ENCODE assay signal across 31 mouse cellular contexts in genomic region chr9:123940628-123941027, GRCm38 (mm10). TPM values are rescaled to one million over a fixed set of nuclear protein-coding genes. Genes with fewer than 3 reads are reported as not detected.
DNase-seq lines count a peak whose midpoint lies in the region; ATAC-seq and TF ChIP-seq lines count a peak whose summit lies in the region.
"Had no signal": no experiment of that assay in that cellular context is flagged by ENCODE, and none has a peak within 500 bp of the region (broad histone marks: within the 10 kb centered on the region; RNA-seq: fewer than 3 reads in every experiment).

No protein-coding gene starts in this region.

- TF ChIP-seq EP300 in heart, postnatal 0 days (IDR thresholded peaks at IDR 0.05; ENCODE audit: low read depth) = no peak
- TF ChIP-seq EP300 in heart, adult 2 months (IDR thresholded peaks at IDR 0.05; ENCODE audit: insufficient read depth, low read depth, low read length) = no peak
- TF ChIP-seq EP300 in CH12.LX (IDR thresholded peaks at IDR 0.05; ENCODE audit: low read length) = no peak

- H3K27ac ChIP-seq in heart, postnatal 0 days (ENCODE audit: low read depth) = 0 out of 2 replicates have a peak overlapping the region, but pooled peaks have one; percentile 17
- no peak overlapping the region for H3K27ac ChIP-seq in heart, adult 2 months
- H3K27ac ChIP-seq in liver, embryonic 16.5 days (ENCODE audit: low read length) = peak overlapping the region; percentile 47
- H3K27ac ChIP-seq in CH12.LX (ENCODE audit: insufficient read depth, low read depth) (peak overlapping the region; percentile 59; the same call in 1 of the 2 replicates), macrophage (peak overlapping the region; percentile 92)
- H3K27ac ChIP-seq: embryonic facial prominence, embryonic 13.5 days; forebrain, embryonic 12.5 days; gastrocnemius, adult 2 months; hindbrain, embryonic 13.5 days; liver, embryonic 13.5 days; midbrain, embryonic 12.5 days; neural tube, embryonic 15.5 days had no signal

- H3K4me1 ChIP-seq in heart, postnatal 0 days (ENCODE audit: control insufficient read depth, insufficient read depth) = 0 out of 2 replicates have a peak, but pooled peaks cover 5% of the 10 kb centered on the region
- H3K4me1 ChIP-seq in heart, adult 2 months (ENCODE audit: control insufficient read depth, insufficient read depth, low read length) = peaks cover 1% of the 10 kb centered on the region; the same call in 1 of the 2 replicates
- H3K4me1 ChIP-seq in liver, embryonic 16.5 days (ENCODE audit: control insufficient read depth, low read depth, low read length) = peaks cover 2% of the 10 kb centered on the region; the same call in 1 of the 2 replicates
- H3K4me1 ChIP-seq in CH12.LX (ENCODE audit: control insufficient read depth in 1 of 2, insufficient read depth in 2 of 2) = peaks cover 28 to 64% of the 10 kb centered on the region in 2 experiments
- H3K4me1 ChIP-seq: embryonic facial prominence, embryonic 13.5 days; forebrain, embryonic 12.5 days; hindbrain, embryonic 13.5 days; liver, embryonic 13.5 days; midbrain, embryonic 12.5 days; neural tube, embryonic 15.5 days had no signal

- no peak for TF ChIP-seq RAD21 in CH12.LX (IDR thresholded peaks at IDR 0.05; ENCODE audit: low read depth, low read length)

- no peaks in the 10 kb centered on the region for H3K9me3 ChIP-seq in heart, postnatal 0 days (replicated peaks; ENCODE audit: control insufficient read depth, low read length)
- H3K9me3 ChIP-seq in liver, embryonic 16.5 days (replicated peaks; ENCODE audit: control insufficient read depth, low read length) = no peaks in the 10 kb centered on the region
- H3K9me3 ChIP-seq in CH12.LX (replicated peaks; ENCODE audit: low read length) = no peaks in the 10 kb centered on the region
- H3K9me3 ChIP-seq: embryonic facial prominence, embryonic 13.5 days; forebrain, embryonic 12.5 days; hindbrain, embryonic 13.5 days; liver, embryonic 13.5 days; midbrain, embryonic 12.5 days; neural tube, embryonic 15.5 days had no signal

- intact Hi-C loops in heart, adult 2 months (cut with DNase I) = no loop called here

- H3K79me2 ChIP-seq in heart, adult 2 months (replicated peaks; ENCODE audit: control insufficient read depth, insufficient read depth, low read length) = no peaks in the 10 kb centered on the region
- H3K79me2 ChIP-seq in CH12.LX (replicated peaks; ENCODE audit: control insufficient read depth, extremely low read depth, insufficient read depth, poor library complexity, severe bottlenecking) (no peaks in the 10 kb centered on the region), macrophage (ENCODE audit: inconsistent target) (no peaks in the 10 kb centered on the region)

- no peak for DNase-seq in heart, postnatal 0 days (ENCODE audit: low spot score)
- no peak for DNase-seq in heart, adult 2 months
- DNase-seq in liver (no peak), CH12.LX (ENCODE audit: extremely low read depth) (no peak)
- no peak for DNase-seq in right cerebral cortex, postnatal 14 days
- DNase-seq: adrenal gland, postnatal 10 days; cerebellum, adult 8-10 months; cerebellum, postnatal 36 days; embryo, embryonic 11 days; gastrocnemius, adult 2 months; heart, postnatal 36 days; kidney, adult 18-20 months; kidney, postnatal 10 days; layer of hippocampus, postnatal 36 days; liver, embryonic 13.5 days; lung, postnatal 14 days; right cerebral cortex, adult 18-20 months had no signal

- TF ChIP-seq CTCF in heart, postnatal 0 days (IDR thresholded peaks at IDR 0.05; ENCODE audit: low read depth) = no peak
- TF ChIP-seq CTCF in heart, adult 2 months (IDR thresholded peaks at IDR 0.05) = no peak
- TF ChIP-seq CTCF in CH12.LX (conservative IDR thresholded peaks at IDR 0.05 in 1 of 2, IDR thresholded peaks at IDR 0.05 in 1 of 2; ENCODE audit: low read depth in 2 of 2, low read length in 2 of 2) = no peak

- no peak overlapping the region for H3K9ac ChIP-seq in heart, postnatal 0 days (replicated peaks; ENCODE audit: low read depth, low read length)
- H3K9ac ChIP-seq in heart, adult 2 months (ENCODE audit: low read depth, low read length) = no peak overlapping the region
- no peak overlapping the region for H3K9ac ChIP-seq in liver, embryonic 16.5 days (ENCODE audit: low read depth, low read length)
- no peak overlapping the region for H3K9ac ChIP-seq in CH12.LX (ENCODE audit: insufficient read depth, low read depth)
- H3K9ac ChIP-seq: embryonic facial prominence, embryonic 13.5 days; forebrain, embryonic 12.5 days; hindbrain, embryonic 13.5 days; liver, embryonic 13.5 days; midbrain, embryonic 12.5 days; neural tube, embryonic 15.5 days had no signal

- ATAC-seq in heart, postnatal 0 days (ENCODE audit: insufficient read depth, low read depth) = no peak
- ATAC-seq in liver, embryonic 16.5 days (ENCODE audit: low read depth) = 0 out of 2 replicates have a peak, but pooled peaks have one; percentile 23

- no peaks in the 10 kb centered on the region for H3K36me3 ChIP-seq in heart, postnatal 0 days (replicated peaks; ENCODE audit: control insufficient read depth, insufficient read depth, low read length)
- no peaks in the 10 kb centered on the region for H3K36me3 ChIP-seq in heart, adult 2 months (ENCODE audit: control insufficient read depth, insufficient read depth, low read length)
- H3K36me3 ChIP-seq in liver, embryonic 16.5 days (ENCODE audit: control insufficient read depth, insufficient read depth) = no peaks in the 10 kb centered on the region
- H3K36me3 ChIP-seq in CH12.LX (replicated peaks in 1 of 2; ENCODE audit: control insufficient read depth in 1 of 2, insufficient read depth in 1 of 2, low read length in 1 of 2) (no peaks in the 10 kb centered on the region), macrophage (ENCODE audit: inconsistent target) (no peaks in the 10 kb centered on the region)
- H3K36me3 ChIP-seq: embryonic facial prominence, embryonic 13.5 days; forebrain, embryonic 12.5 days; hindbrain, embryonic 13.5 days; liver, embryonic 13.5 days; midbrain, embryonic 12.5 days; neural tube, embryonic 15.5 days had no signal

- no peaks in the 10 kb centered on the region for H3K27me3 ChIP-seq in heart, postnatal 0 days (ENCODE audit: control insufficient read depth, insufficient read depth, low read length)
- H3K27me3 ChIP-seq in heart, adult 2 months (ENCODE audit: control insufficient read depth, insufficient read depth, low read length) = no peaks in the 10 kb centered on the region
- H3K27me3 ChIP-seq in liver, embryonic 16.5 days (ENCODE audit: control insufficient read depth, insufficient read depth, low read depth, low read length) = no peaks in the 10 kb centered on the region
- H3K27me3 ChIP-seq in CH12.LX (replicated peaks) = no peaks in the 10 kb centered on the region
- H3K27me3 ChIP-seq: embryonic facial prominence, embryonic 13.5 days; forebrain, embryonic 12.5 days; hindbrain, embryonic 13.5 days; liver, embryonic 13.5 days; neural tube, embryonic 15.5 days had no signal

- in situ Hi-C loops in CH12.LX (cut with MboI; ENCODE audit: low pct_ligation_motif_present, low pct_unique_long_range_greater_than_20kb, low sequenced_read_pairs) = no loop called here

- no peak overlapping the region for H3K4me2 ChIP-seq in heart, postnatal 0 days (ENCODE audit: low read depth, low read length)
- no peak overlapping the region for H3K4me2 ChIP-seq in liver, embryonic 16.5 days (ENCODE audit: low read depth, low read length)
- no peak overlapping the region for H3K4me2 ChIP-seq in CH12.LX (ENCODE audit: insufficient read depth, low read depth, poor library complexity, severe bottlenecking)
- H3K4me2 ChIP-seq: embryonic facial prominence, embryonic 13.5 days; forebrain, embryonic 12.5 days; heart, embryonic 11.5 days; hindbrain, embryonic 13.5 days; liver, embryonic 13.5 days; midbrain, embryonic 12.5 days; neural tube, embryonic 15.5 days had no signal

- H3K4me3 ChIP-seq in heart, postnatal 0 days (ENCODE audit: low read depth, low read length) = no peak overlapping the region
- no peak overlapping the region for H3K4me3 ChIP-seq in heart, adult 2 months
- no peak overlapping the region for H3K4me3 ChIP-seq in liver, embryonic 16.5 days (ENCODE audit: low read depth, low read length)
- H3K4me3 ChIP-seq in CH12.LX (replicated peaks in 1 of 3; ENCODE audit: low read depth in 2 of 3, low read length in 2 of 3, poor library complexity in 1 of 3) (no peak overlapping the region), macrophage (ENCODE audit: inconsistent target) (no peak overlapping the region)
- H3K4me3 ChIP-seq: embryonic facial prominence, embryonic 13.5 days; erythroblast, embryonic 14.5 days; forebrain, embryonic 12.5 days; gastrocnemius, adult 2 months; hindbrain, embryonic 13.5 days; liver, embryonic 13.5 days; midbrain, embryonic 12.5 days; neural tube, embryonic 15.5 days had no signal

- dilution Hi-C loops in CH12.LX (cut with MboI; ENCODE audit: extremely low pct_ligation_motif_present, extremely low pct_unique_long_range_greater_than_20kb, low sequenced_read_pairs) = no loop called here

- TF ChIP-seq POLR2A in heart, adult 2 months (IDR thresholded peaks at IDR 0.05; ENCODE audit: insufficient read depth, low read depth, low read length) = no peak
- no peak for TF ChIP-seq POLR2A in CH12.LX (IDR thresholded peaks at IDR 0.05; ENCODE audit: low read depth, low read length)

RNA-seq across cellular contexts. Expression of gene Ccr1, which starts 27.9 kb away (rescaled TPM):
- 1.3 and 2.4 TPM in 2 replicates for total RNA-seq in heart, postnatal 0 days (2014; rRNA removed; ENCODE audit: low replicate concordance)
- polyA plus RNA-seq in heart, postnatal 0 days (2015; fragmentation: Nextera tagmentation; extraction: Ambion mirVana) = 1.9 and 2.4 TPM in 2 replicates
- total RNA-seq in heart, adult 2 months (2021) = under 1 TPM; 0.48 to 0.89 TPM
- 0.96 and 1.8 TPM in 2 replicates for polyA plus RNA-seq in heart, adult 2 months (2012; rRNA removed)
- 2.9 and 3.5 TPM in 2 replicates for polyA plus RNA-seq in liver, embryonic 16.5 days (2015; fragmentation: Nextera tagmentation; extraction: Ambion mirVana)
- total RNA-seq in CH12.LX (2012; rRNA removed) (1.6 TPM in 2 replicates), CH12.LX (2014; rRNA removed) (4.9 and 5.8 TPM in 2 replicates)
- polyA plus RNA-seq in CH12.LX (2012; ENCODE audit: insufficient read length, low read depth) (1.2 and 1.6 TPM in 2 replicates), macrophage (2018) (22.8 to 148 TPM (median 64.7 TPM) in 3 replicates)
- total RNA-seq in macrophage (2018; cell fraction: chromatin; rRNA removed) = 100 to 1,000 TPM in 1 of 26 experiments, 10 to 100 TPM in 15, 1 to 10 TPM in 10; 3.2 to 114 (median 15.1) TPM
- total RNA-seq in macrophage (2018; cell fraction: cytosol; rRNA removed) = 100 to 1,000 TPM in 2 of 26 experiments, 10 to 100 TPM in 24; 12.2 to 163 (median 31.0) TPM
- total RNA-seq in macrophage (2018; cell fraction: nucleus; rRNA removed) = 100 to 1,000 TPM in 5 of 26 experiments, 10 to 100 TPM in 21; 15.0 to 152 (median 47.8) TPM
- polyA plus RNA-seq: erythroblast, embryonic 14.5 days had no signal

RNA-seq across cellular contexts. Expression of gene Ccr1l1, which starts 37.6 kb away (rescaled TPM):
- not detected in 2 replicates for total RNA-seq in heart, postnatal 0 days (2014; rRNA removed; ENCODE audit: low replicate concordance)
- polyA plus RNA-seq in heart, postnatal 0 days (2015; fragmentation: Nextera tagmentation; extraction: Ambion mirVana) = not detected in 2 replicates
- not detected for total RNA-seq in heart, adult 2 months (2021)
- polyA plus RNA-seq in heart, adult 2 months (2012; rRNA removed) = not detected in 2 replicates
- polyA plus RNA-seq in liver, embryonic 16.5 days (2015; fragmentation: Nextera tagmentation; extraction: Ambion mirVana) = 0.07 TPM in 1 of 2 replicates, not detected in the other
- 0.08 and 0.25 TPM in 2 replicates for total RNA-seq in CH12.LX (2012; rRNA removed)
- not detected in 2 replicates for total RNA-seq in CH12.LX (2014; rRNA removed)
- not detected in 2 replicates for polyA plus RNA-seq in CH12.LX (2012; ENCODE audit: insufficient read length, low read depth)
- 1 to 10 TPM in 20 of 26 experiments, under 1 TPM in 2, not detected in 4; 0.77 to 3.9 (median 1.5) TPM for total RNA-seq in macrophage (2018; cell fraction: chromatin; rRNA removed)
- 1 to 10 TPM in 4 of 26 experiments, under 1 TPM in 22; 0.24 to 1.5 (median 0.67) TPM for total RNA-seq in macrophage (2018; cell fraction: cytosol; rRNA removed)
- 1 to 10 TPM in 23 of 26 experiments, under 1 TPM in 3; 0.79 to 4.5 (median 2.0) TPM for total RNA-seq in macrophage (2018; cell fraction: nucleus; rRNA removed)
- 0.27 to 1.4 TPM (median 1.0 TPM) in 3 replicates for polyA plus RNA-seq in macrophage (2018)
- total RNA-seq: adrenal gland, postnatal 10 days; gastrocnemius, adult 2 months; gastrocnemius, postnatal 4 days; heart, postnatal 36 days; layer of hippocampus, adult 18-20 months; layer of hippocampus, postnatal 36 days; left cerebral cortex, postnatal 25 days had no signal
- polyA plus RNA-seq: brain, embryonic 14.5 days; embryonic facial prominence, embryonic 13.5 days; erythroblast, embryonic 14.5 days; forebrain, embryonic 12.5 days; heart, embryonic 11.5 days; hindbrain, embryonic 13.5 days; liver, embryonic 13.5 days; midbrain, embryonic 12.5 days; neural tube, embryonic 15.5 days; thymus, postnatal 0 days had no signal
